Mouse (Mus musculus) ES-CJ7 (cell line): Measurements from ENCODE around the gene BC061237.
"Not testable (repeated sequence)": the region's sequence is repeated elsewhere in the genome, so short reads cannot be mapped to it uniquely, and the experiment has no call there.

Source experiments
- DNase-seq: peaks from one replicate; pipeline ENCODE4 v3.0.0; 2011; ENCODE audit warnings: low read depth, low spot score

The BC061237 gene

DNA sequence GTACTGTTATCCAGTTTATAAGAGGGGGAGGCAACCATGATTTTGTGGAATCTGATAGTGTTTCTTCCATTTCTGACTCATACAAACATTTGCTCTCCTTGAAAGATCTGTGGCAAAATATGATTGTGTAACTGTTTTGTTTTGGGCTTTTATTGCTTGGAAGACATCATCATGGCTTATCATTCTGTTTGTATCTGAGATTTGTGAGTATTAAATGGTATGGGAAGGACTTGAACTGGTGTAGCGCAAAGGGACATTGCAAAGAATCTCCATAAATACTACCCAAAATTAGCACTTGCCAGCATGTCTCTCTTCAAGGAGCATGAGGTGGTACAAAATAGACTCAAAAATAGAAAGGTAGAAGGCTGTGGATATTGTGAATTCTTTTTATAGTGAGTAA, at the start of gene BC061237:
TSS of gene BC061237 (plus strand) at position 301 of the 400 bp plus-strand sequence.
- DNase-seq = not testable (repeated sequence)

DNA sequence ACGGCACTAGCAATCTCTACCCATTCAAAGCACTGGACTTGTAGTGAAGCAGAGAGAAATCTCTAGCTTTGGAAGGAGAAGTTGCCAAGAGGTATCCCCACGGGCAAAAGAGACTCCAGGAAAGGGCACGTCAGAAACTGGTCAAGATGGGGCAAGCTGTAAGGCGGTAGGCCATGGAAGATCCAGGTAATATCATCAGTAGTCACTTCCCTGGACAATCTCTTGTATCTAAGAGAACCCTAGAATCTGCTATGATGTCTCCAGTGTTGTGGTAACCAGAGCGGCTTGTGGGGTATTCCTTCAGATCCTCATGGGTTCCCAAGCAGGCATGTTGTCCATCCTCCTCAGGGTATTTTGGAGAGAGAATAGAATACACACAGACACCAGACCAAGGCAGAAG, 25.7 kb downstream of the BC061237 start, which contains the start of gene Gm17093:
TSS of gene Gm17093 (plus strand) at position 301 of the 400 bp plus-strand sequence.
- DNase-seq = not testable (repeated sequence)

DNA sequence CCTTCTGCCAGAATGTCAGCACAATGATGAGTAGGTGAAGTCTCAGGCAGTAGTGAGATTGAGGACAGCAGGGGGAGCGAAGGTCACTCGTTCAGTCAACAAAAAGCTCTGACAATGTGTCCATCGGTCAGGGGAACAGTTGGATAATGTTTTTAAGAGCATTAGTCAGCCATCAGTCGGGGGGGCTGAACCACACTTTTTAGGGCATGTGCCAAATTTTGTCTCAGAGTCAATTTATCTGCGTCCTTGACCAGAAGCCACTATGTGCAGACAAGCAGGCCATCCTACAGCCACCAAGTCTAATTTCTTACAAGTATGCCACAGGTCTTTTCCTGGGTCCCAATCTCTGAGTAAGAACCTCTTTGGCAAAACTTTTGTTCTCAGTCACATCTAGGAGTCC, 55.7 kb downstream of the BC061237 start:
- DNase-seq = not testable (repeated sequence)
